Mouse (Mus musculus) central nervous system, embryonic 18 days (tissue): ENCODE results near the gene Clcnkb. TPM values are rescaled to one million over a fixed set of nuclear protein-coding genes. Genes with fewer than 3 reads are reported as not detected.

Experiments used
- polyA plus RNA-seq: library from polyadenylated mRNA; depleted of rRNA; stranded (reverse); fragments of >200 nt; gene quantifications from 2 replicates; pipeline ENCODE4 v1.2.3, GENCODE M21; 2012; rRNA removed

Gene Clcnkb
- polyA plus RNA-seq, result 0.03 and 0.19 TPM in 2 replicates

GRCm38 (mm10) chr4:141415924-141416323, at the start of gene Clcnkb:
Clcnkb (minus strand) TSS chr4:141416014.

GRCm38 (mm10) chr4:141444451-141445327, 28.9 kb upstream of the Clcnkb start, which contains the start of gene Zbtb17:
Zbtb17 (plus strand) TSS chr4:141444654.

GRCm38 (mm10) chr4:141435974-141436373, 20.2 kb upstream of the Clcnkb start, which contains the start of gene Srarp:
Srarp (minus strand) TSS chr4:141436105.

GRCm38 (mm10) chr4:141420192-141420829, 4.5 kb upstream of the Clcnkb start, which contains the start of gene Hspb7:
Hspb7 (plus strand) TSS chr4:141420779.

GRCm38 (mm10) chr4:141398545-141398944, 17.3 kb downstream of the Clcnkb start, which contains the start of gene Clcnka:
Clcnka (minus strand) TSS chr4:141398724.

GRCm38 (mm10) chr4:141367997-141368791, 47.6 kb downstream of the Clcnkb start, which contains the start of gene Fam131c:
Fam131c (plus strand) TSS chr4:141368220.

Other genes starting within 250 kb of the Clcnkb start
- 5.0 and 5.1 TPM in 2 replicates for gene Rsg1, start 202.1 kb downstream of the Clcnkb start, polyA plus RNA-seq
- gene Arhgef19, start 176.5 kb downstream of the Clcnkb start, polyA plus RNA-seq, result 0.80 and 1.3 TPM in 2 replicates
- 2.2 and 2.3 TPM in 2 replicates for gene Epha2, start 114.8 kb downstream of the Clcnkb start, polyA plus RNA-seq
- gene Fam131c, start 47.8 kb downstream of the Clcnkb start, polyA plus RNA-seq, result 44.2 and 47.9 TPM in 2 replicates
- gene Clcnka, start 17.3 kb downstream of the Clcnkb start, polyA plus RNA-seq, result 0.08 and 0.11 TPM in 2 replicates
- 0.58 and 1.4 TPM in 2 replicates for gene Hspb7, start 4.8 kb upstream of the Clcnkb start, polyA plus RNA-seq
- gene Srarp, start 20.1 kb upstream of the Clcnkb start, polyA plus RNA-seq, result 4.1 TPM in 2 replicates
- 51.1 and 51.6 TPM in 2 replicates for gene Zbtb17, start 28.6 kb upstream of the Clcnkb start, polyA plus RNA-seq
- gene Spen, start 122.6 kb upstream of the Clcnkb start, polyA plus RNA-seq, result 8.9 and 11.6 TPM in 2 replicates
- gene Fblim1, start 190.1 kb upstream of the Clcnkb start, polyA plus RNA-seq, result 29.3 and 29.4 TPM in 2 replicates
- gene Tmem82, start 202.6 kb upstream of the Clcnkb start, polyA plus RNA-seq, result 0.26 and 0.36 TPM in 2 replicates
- 1.1 and 1.4 TPM in 2 replicates for gene Slc25a34, start 207.8 kb upstream of the Clcnkb start, polyA plus RNA-seq
- 42.8 and 52.9 TPM in 2 replicates for gene Plekhm2, start 248.9 kb upstream of the Clcnkb start, polyA plus RNA-seq